ENCODE assay signal across 16 mouse cellular contexts in the genomic region with DNA sequence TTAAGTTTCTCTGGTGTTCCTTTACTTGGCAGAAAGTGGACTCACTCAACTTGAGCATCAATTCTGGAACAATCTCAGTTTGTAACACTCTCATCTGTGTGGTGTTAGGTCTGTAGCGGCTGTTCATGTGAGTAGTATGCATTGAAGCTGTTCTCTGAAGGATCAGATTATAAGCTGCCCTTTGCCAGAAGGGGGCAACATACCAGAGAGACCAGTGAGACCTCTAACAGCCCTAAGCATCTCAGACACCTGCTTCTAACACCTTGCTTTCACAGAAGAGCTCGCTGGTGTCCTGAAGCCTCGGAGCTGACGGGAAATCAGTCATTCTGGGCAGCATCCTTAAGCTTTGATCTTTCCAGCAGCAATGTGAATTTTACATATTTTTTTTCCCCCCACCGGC. TPM values are rescaled to one million over a fixed set of nuclear protein-coding genes. Genes with fewer than 3 reads are reported as not detected.
DNase-seq lines count a peak whose midpoint lies in the region; ATAC-seq and TF ChIP-seq lines count a peak whose summit lies in the region.
"Had no signal": no experiment of that assay in that cellular context is flagged by ENCODE, and none has a peak within 500 bp of the region (broad histone marks: within the 10 kb centered on the region; RNA-seq: fewer than 3 reads in every experiment).

No protein-coding gene starts in this region.

- no peaks in the 10 kb centered on the region for H3K36me3 ChIP-seq in liver, postnatal 0 days (replicated peaks; ENCODE audit: insufficient read depth, low read length)
- no peaks in the 10 kb centered on the region for H3K36me3 ChIP-seq in limb, embryonic 10.5 days
- H3K36me3 ChIP-seq: embryonic facial prominence, embryonic 12.5 days; heart, embryonic 15.5 days; hindbrain, embryonic 15.5 days had no signal

- no peak overlapping the region for H3K4me3 ChIP-seq in liver, postnatal 0 days (ENCODE audit: low read depth, low read length)
- H3K4me3 ChIP-seq in limb, embryonic 10.5 days, result no peak overlapping the region
- H3K4me3 ChIP-seq: embryonic facial prominence, embryonic 12.5 days; forebrain, embryonic 13.5 days; heart, embryonic 15.5 days; hindbrain, embryonic 15.5 days had no signal

- no peaks in the 10 kb centered on the region for H3K9me3 ChIP-seq in liver, postnatal 0 days (ENCODE audit: low read length)
- no peaks in the 10 kb centered on the region for H3K9me3 ChIP-seq in limb, embryonic 10.5 days (replicated peaks)
- H3K9me3 ChIP-seq: embryonic facial prominence, embryonic 12.5 days; forebrain, embryonic 13.5 days; heart, embryonic 15.5 days; hindbrain, embryonic 15.5 days had no signal

- WGBS in liver, postnatal 0 days (ENCODE audit: insufficient replicate concordance), result 54% methylated on average over 5 of the region's 5 CpGs
- 70% methylated on average over 5 of the region's 5 CpGs for WGBS in limb, embryonic 10.5 days

- no peak overlapping the region for H3K4me2 ChIP-seq in liver, postnatal 0 days (ENCODE audit: low read depth, low read length)
- H3K4me2 ChIP-seq: embryonic facial prominence, embryonic 12.5 days; forebrain, embryonic 13.5 days; heart, embryonic 15.5 days; hindbrain, embryonic 15.5 days had no signal

- TF ChIP-seq CTCF in liver, postnatal 0 days (IDR thresholded peaks at IDR 0.05; ENCODE audit: low read depth), result peak; percentile 17; the same call in 1 of the 2 replicates

- no peak for TF ChIP-seq EP300 in liver, postnatal 0 days (IDR thresholded peaks at IDR 0.05; ENCODE audit: low read depth)

- DNase-seq in CD4-positive, CD25-positive, alpha-beta regulatory T cell, adult 2 months (ENCODE audit: low read depth, low spot score), result peak; percentile 24
- no peak for DNase-seq in liver, postnatal 0 days
- DNase-seq in liver (no peak), ZHBTc4 (ENCODE audit: low read depth, low spot score) (peak; percentile 42)
- DNase-seq in thymus, postnatal 0 days (ENCODE audit: low spot score), result peak; percentile 32
- DNase-seq in right cerebral cortex, postnatal 14 days, result no peak
- DNase-seq in limb, embryonic 10.5 days (ENCODE audit: low spot score), result no peak
- DNase-seq: adrenal gland, postnatal 36 days; cerebellum, adult 18-20 months; gastrocnemius, postnatal 25 days had no signal

- H3K4me1 ChIP-seq in liver, postnatal 0 days (ENCODE audit: insufficient read depth), result no peaks in the 10 kb centered on the region
- 0 out of 2 replicates have a peak, but pooled peaks cover 7% of the 10 kb centered on the region for H3K4me1 ChIP-seq in limb, embryonic 10.5 days
- H3K4me1 ChIP-seq: embryonic facial prominence, embryonic 12.5 days had no signal

- no peak overlapping the region for H3K9ac ChIP-seq in liver, postnatal 0 days (replicated peaks)
- H3K9ac ChIP-seq: embryonic facial prominence, embryonic 12.5 days; forebrain, embryonic 13.5 days; heart, embryonic 15.5 days; hindbrain, embryonic 15.5 days had no signal

- no peak overlapping the region for H3K27ac ChIP-seq in liver, postnatal 0 days (ENCODE audit: low read depth)
- no peak overlapping the region for H3K27ac ChIP-seq in limb, embryonic 10.5 days
- H3K27ac ChIP-seq: embryonic facial prominence, embryonic 12.5 days; forebrain, embryonic 13.5 days; heart, embryonic 15.5 days; hindbrain, embryonic 15.5 days; macrophage had no signal

- ATAC-seq in CD4-positive, CD25-positive, alpha-beta regulatory T cell, adult 4 months, result no peak
- no peak for ATAC-seq in liver, postnatal 0 days
- ATAC-seq: forebrain, embryonic 13.5 days had no signal

- H3K27me3 ChIP-seq in liver, postnatal 0 days (ENCODE audit: insufficient read depth, low read length), result no peaks in the 10 kb centered on the region
- no peaks in the 10 kb centered on the region; the same call in 1 of the 2 replicates for H3K27me3 ChIP-seq in limb, embryonic 10.5 days (ENCODE audit: low read depth, poor library complexity, severe bottlenecking)
- H3K27me3 ChIP-seq: embryonic facial prominence, embryonic 12.5 days; forebrain, embryonic 13.5 days; hindbrain, embryonic 15.5 days had no signal

RNA-seq across cellular contexts. Expression of gene 1700010I14Rik, which starts 42.0 kb away (rescaled TPM):
- 1 to 10 TPM; 7.0 to 7.8 TPM for polyA plus RNA-seq in CD4-positive, CD25-positive, alpha-beta regulatory T cell, adult 4 months (2017; shearing (Covaris generic))
- 0.60 and 0.65 TPM in 2 replicates for polyA plus RNA-seq in liver, postnatal 0 days (2015; fragmentation: Nextera tagmentation; extraction: Ambion mirVana)
- polyA plus RNA-seq in thymus, postnatal 0 days (2015; fragmentation: Nextera tagmentation; extraction: Ambion mirVana), result 4.6 and 5.6 TPM in 2 replicates
- polyA plus RNA-seq in limb, embryonic 10.5 days (2016; fragmentation: Nextera tagmentation; extraction: Ambion mirVana), result 2.0 and 2.4 TPM in 2 replicates

Comparison
In these comparisons a context has a peak if more than half of its experiments do, and no peak if none do; other contexts are left out.
1. DNase-seq: peak in CD4-positive, CD25-positive, alpha-beta regulatory T cell, adult 2 months (single experiment), ZHBTc4 (single experiment) and thymus, postnatal 0 days (single experiment); none in liver, postnatal 0 days (single experiment), liver (single experiment), right cerebral cortex, postnatal 14 days (single experiment) and limb, embryonic 10.5 days (single experiment).